Mouse (Mus musculus): ENCODE results near the gene Ercc8.

- TF ChIP-seq CTCF (IDR thresholded peaks at IDR 0.05): no peak
- TF ChIP-seq EP300 (IDR thresholded peaks at IDR 0.05; ENCODE audit: insufficient read depth, low read depth, low read length): no peak
Measured at GRCm38 (mm10) chr13:108130737-108131136, 27.8 kb upstream of the Ercc8 start.

Measured in heart, adult 2 months (tissue).